Mouse (Mus musculus): ENCODE results near the gene Pfkm. TPM values are rescaled to one million over a fixed set of nuclear protein-coding genes. Genes with fewer than 3 reads are reported as not detected.

Pfkm gene
- polyA plus RNA-seq, 1 experiment from 2014 or later: 47.1 TPM

- WGBS: 85% methylated on average over 7 of the region's 7 CpGs
- no peaks in the 10 kb centered on the region for H3K9me3 ChIP-seq
- H3K36me3 ChIP-seq: no peaks in the 10 kb centered on the region
- H3K4me3 ChIP-seq: no peak overlapping the region
- no peak overlapping the region for H3K27ac ChIP-seq
- no peaks in the 10 kb centered on the region for H3K27me3 ChIP-seq (ENCODE audit: insufficient read depth, poor library complexity, severe bottlenecking)
- H3K4me1 ChIP-seq: peaks cover 8% of the 10 kb centered on the region
- no peak for DNase-seq (ENCODE audit: low spot score)
Observed at GRCm38 (mm10) chr15:98152916-98153315, 60.5 kb downstream of the Pfkm start.

- no peaks in the 10 kb centered on the region for H3K27me3 ChIP-seq (ENCODE audit: insufficient read depth, poor library complexity, severe bottlenecking)
- no peaks in the 10 kb centered on the region for H3K9me3 ChIP-seq
- peak overlapping the region; percentile 62 for H3K27ac ChIP-seq
- DNase-seq (ENCODE audit: low spot score): no peak
- WGBS: 39% methylated on average over 3 of the region's 3 CpGs
- H3K4me1 ChIP-seq: peaks cover 2% of the 10 kb centered on the region; the same call in 1 of the 2 replicates
- no peaks in the 10 kb centered on the region for H3K36me3 ChIP-seq
- H3K4me3 ChIP-seq: no peak overlapping the region
Observed at GRCm38 (mm10) chr15:98153625-98154024, 61.2 kb downstream of the Pfkm start.

GRCm38 (mm10) chr15:98154146-98154545 lies 61.8 kb downstream of the Pfkm start:
- Histone ChIP-seq H3K4me1 (no peaks in the 10 kb centered on the region; the same call in 1 of the 2 replicates), H3K4me3 (no peak overlapping the region), H3K27me3 (ENCODE audit: insufficient read depth, poor library complexity, severe bottlenecking) (no peaks in the 10 kb centered on the region), H3K9me3 (no peaks in the 10 kb centered on the region), H3K27ac (no peak overlapping the region), H3K36me3 (no peaks in the 10 kb centered on the region)
- WGBS: 56% methylated on average over 4 of the region's 4 CpGs
- no peak for DNase-seq (ENCODE audit: low spot score)

GRCm38 (mm10) chr15:98154631-98155030 lies 62.2 kb downstream of the Pfkm start:
- no peak overlapping the region for H3K4me3 ChIP-seq
- no peak overlapping the region for H3K27ac ChIP-seq
- no peaks in the 10 kb centered on the region; the same call in 1 of the 2 replicates for H3K4me1 ChIP-seq
- DNase-seq (ENCODE audit: low spot score): no peak
- no peaks in the 10 kb centered on the region for H3K9me3 ChIP-seq
- 74% methylated on average over 3 of the region's 3 CpGs for WGBS
- H3K36me3 ChIP-seq: no peaks in the 10 kb centered on the region
- H3K27me3 ChIP-seq (ENCODE audit: insufficient read depth, poor library complexity, severe bottlenecking): no peaks in the 10 kb centered on the region

- Histone ChIP-seq H3K36me3 (no peaks in the 10 kb centered on the region), H3K27me3 (ENCODE audit: insufficient read depth, poor library complexity, severe bottlenecking) (no peaks in the 10 kb centered on the region), H3K4me1 (no peaks in the 10 kb centered on the region; the same call in 1 of the 2 replicates), H3K27ac (no peak overlapping the region), H3K4me3 (no peak overlapping the region), H3K9me3 (no peaks in the 10 kb centered on the region)
- 88% methylated on average over 5 of the region's 5 CpGs for WGBS
- DNase-seq (ENCODE audit: low spot score): no peak
Observed at GRCm38 (mm10) chr15:98155272-98155671, 62.9 kb downstream of the Pfkm start.

- no peak for DNase-seq (ENCODE audit: low spot score)
- no peak overlapping the region for H3K4me3 ChIP-seq
- no peak overlapping the region for H3K27ac ChIP-seq
- peaks cover 4% of the 10 kb centered on the region for H3K4me1 ChIP-seq
- 48% methylated on average over 4 of the region's 4 CpGs for WGBS
- H3K27me3 ChIP-seq (ENCODE audit: insufficient read depth, poor library complexity, severe bottlenecking): no peaks in the 10 kb centered on the region
- no peaks in the 10 kb centered on the region for H3K36me3 ChIP-seq
- H3K9me3 ChIP-seq: no peaks in the 10 kb centered on the region
Observed at GRCm38 (mm10) chr15:98155944-98156343, 63.6 kb downstream of the Pfkm start.

GRCm38 (mm10) chr15:98157253-98157652 lies 64.9 kb downstream of the Pfkm start:
- H3K27ac ChIP-seq: no peak overlapping the region
- 61% methylated on average over 1 of the region's 1 CpGs for WGBS
- no peaks in the 10 kb centered on the region for H3K27me3 ChIP-seq (ENCODE audit: insufficient read depth, poor library complexity, severe bottlenecking)
- no peaks in the 10 kb centered on the region for H3K36me3 ChIP-seq
- DNase-seq (ENCODE audit: low spot score): no peak
- no peak overlapping the region for H3K4me3 ChIP-seq
- peaks cover 7% of the 10 kb centered on the region for H3K4me1 ChIP-seq
- no peaks in the 10 kb centered on the region for H3K9me3 ChIP-seq

GRCm38 (mm10) chr15:98161026-98161805 lies 68.8 kb downstream of the Pfkm start:
- H3K4me3 ChIP-seq: no peak overlapping the region
- H3K4me1 ChIP-seq: peaks cover 11% of the 10 kb centered on the region; the same call in 1 of the 2 replicates
- 67% methylated on average over 19 of the region's 19 CpGs for WGBS
- H3K9me3 ChIP-seq: no peaks in the 10 kb centered on the region
- no peak for DNase-seq (ENCODE audit: low spot score)
- H3K27ac ChIP-seq: no peak overlapping the region
- H3K27me3 ChIP-seq (ENCODE audit: insufficient read depth, poor library complexity, severe bottlenecking): peaks cover 12% of the 10 kb centered on the region
- H3K36me3 ChIP-seq: no peaks in the 10 kb centered on the region

- Histone ChIP-seq H3K4me3 (no peak overlapping the region), H3K27ac (peak overlapping the region; percentile 49; the same call in 1 of the 2 replicates), H3K9me3 (no peaks in the 10 kb centered on the region), H3K36me3 (no peaks in the 10 kb centered on the region), H3K27me3 (ENCODE audit: insufficient read depth, poor library complexity, severe bottlenecking) (peaks cover 26% of the 10 kb centered on the region), H3K4me1 (peaks cover 20% of the 10 kb centered on the region)
- DNase-seq (ENCODE audit: low spot score): no peak
- 34% methylated on average over 4 of the region's 4 CpGs for WGBS
Observed at GRCm38 (mm10) chr15:98162561-98162960, 70.2 kb downstream of the Pfkm start.

- Histone ChIP-seq H3K27ac (no peak within 1 kb of the TSS), H3K27me3 (ENCODE audit: insufficient read depth, poor library complexity, severe bottlenecking) (peaks cover 55% of the 10 kb centered on the region), H3K36me3 (no peaks in the 10 kb centered on the region), H3K9me3 (no peaks in the 10 kb centered on the region), H3K4me3 (no peak within 1 kb of the TSS), H3K4me1 (peaks cover 32% of the 10 kb centered on the region)
- WGBS: 77% methylated on average over 5 of the region's 5 CpGs
- no peak for DNase-seq (ENCODE audit: low spot score)
Observed at GRCm38 (mm10) chr15:98165525-98165924, 73.1 kb downstream of the Pfkm start, which contains the start of gene Asb8. TSS of gene Asb8 (minus strand) at chr15:98165625.

- Histone ChIP-seq H3K27ac (peak within 1 kb of the TSS; percentile 59), H3K9me3 (no peaks in the 10 kb centered on the region), H3K4me1 (peaks cover 27% of the 10 kb centered on the region), H3K36me3 (no peaks in the 10 kb centered on the region), H3K4me3 (peak within 1 kb of the TSS; percentile 68), H3K27me3 (ENCODE audit: insufficient read depth, poor library complexity, severe bottlenecking) (peaks cover 71% of the 10 kb centered on the region)
- WGBS: 4% methylated on average over 18 of the region's 18 CpGs
- no peak for DNase-seq (ENCODE audit: low spot score)
Observed at GRCm38 (mm10) chr15:98166963-98167644, 74.7 kb downstream of the Pfkm start, which contains the start of gene Ccdc184. TSS of gene Ccdc184 (plus strand) at chr15:98167158.

GRCm38 (mm10) chr15:98167645-98168621 lies 75.5 kb downstream of the Pfkm start:
- H3K27ac ChIP-seq: peak overlapping the region; percentile 59
- DNase-seq (ENCODE audit: low spot score): peak; percentile 87
- peaks cover 21% of the 10 kb centered on the region for H3K4me1 ChIP-seq
- H3K9me3 ChIP-seq: no peaks in the 10 kb centered on the region
- peaks cover 80% of the 10 kb centered on the region for H3K27me3 ChIP-seq (ENCODE audit: insufficient read depth, poor library complexity, severe bottlenecking)
- peak overlapping the region; percentile 68 for H3K4me3 ChIP-seq
- WGBS: 1% methylated on average over 68 of the region's 69 CpGs
- H3K36me3 ChIP-seq: no peaks in the 10 kb centered on the region

All from heart, embryonic 10.5 days (tissue).